Mouse (Mus musculus) adrenal gland, postnatal 4 days (tissue): ENCODE measurements at regions not wholly inside any gene's neighbourhood (a gene's known extent, or its start where the extent isn't known, plus 50 kb on each side); places are given as distances from the start of the nearest gene placed in this dataset.

ENCODE experiments used
- DNase-seq, 2 experiments: peaks; one replicate each; pipeline ENCODE4 v3.0.0; 2021 to 2022; ENCODE audit warnings: low spot score in 2 of 2, mixed read lengths in 2 of 2

- DNase-seq: no peak
These were observed 270.1 kb upstream of the Sdk2 start for GRCm38 (mm10) chr11:114336839-114337484.

- no peak for DNase-seq
These were observed 269.3 kb upstream of the Sdk2 start for GRCm38 (mm10) chr11:114335950-114336838.

- no peak for DNase-seq
These were observed 264.8 kb upstream of the Sdk2 start for GRCm38 (mm10) chr11:114331579-114332150.

- no peak for DNase-seq
These were observed 263.5 kb upstream of the Sdk2 start for GRCm38 (mm10) chr11:114330316-114330715.

GRCm38 (mm10) chr11:114322627-114323026 is 255.8 kb upstream of the Sdk2 start:
- DNase-seq: no peak

- no peak for DNase-seq
These were observed 255.1 kb upstream of the Sdk2 start for GRCm38 (mm10) chr11:114321974-114322373.

GRCm38 (mm10) chr11:114321527-114321926 is 254.7 kb upstream of the Sdk2 start:
- DNase-seq: no peak

- no peak for DNase-seq
These were observed 248.4 kb upstream of the Sdk2 start for GRCm38 (mm10) chr11:114315274-114315673.

GRCm38 (mm10) chr11:114313652-114314051 is 246.8 kb upstream of the Sdk2 start:
- no peak for DNase-seq

- no peak for DNase-seq
These were observed 244.8 kb upstream of the Sdk2 start for GRCm38 (mm10) chr11:114311640-114312039.

- no peak for DNase-seq
These were observed 236.9 kb upstream of the Sdk2 start for GRCm38 (mm10) chr11:114303636-114304354.

- no peak for DNase-seq
These were observed 233.9 kb upstream of the Sdk2 start for GRCm38 (mm10) chr11:114300611-114301319.

- DNase-seq: no peak
These were observed 230.0 kb upstream of the Sdk2 start for GRCm38 (mm10) chr11:114296816-114297334.

- no peak for DNase-seq
These were observed 227.8 kb upstream of the Sdk2 start for GRCm38 (mm10) chr11:114294511-114295250.

GRCm38 (mm10) chr11:114291258-114291657 is 224.4 kb upstream of the Sdk2 start:
- no peak for DNase-seq

GRCm38 (mm10) chr11:114289946-114290345 is 223.1 kb upstream of the Sdk2 start:
- DNase-seq: no peak

GRCm38 (mm10) chr11:114284820-114285666 is 218.2 kb upstream of the Sdk2 start:
- no peak for DNase-seq

GRCm38 (mm10) chr11:114283208-114283607 is 216.4 kb upstream of the Sdk2 start:
- DNase-seq: no peak

GRCm38 (mm10) chr11:114282566-114282965 is 215.7 kb upstream of the Sdk2 start:
- no peak for DNase-seq
